Mouse (Mus musculus) liver, adult (tissue): ENCODE data around the gene Otud7a.

Experiments
- GATA4 ChIP-seq: IDR thresholded peaks from 2 replicates; pipeline ENCODE4 v1.6.1; 2014; ENCODE audit warnings: mild to moderate bottlenecking, low read length; ENCODE audit not compliant: insufficient replicate concordance

Otud7a gene

DNA sequence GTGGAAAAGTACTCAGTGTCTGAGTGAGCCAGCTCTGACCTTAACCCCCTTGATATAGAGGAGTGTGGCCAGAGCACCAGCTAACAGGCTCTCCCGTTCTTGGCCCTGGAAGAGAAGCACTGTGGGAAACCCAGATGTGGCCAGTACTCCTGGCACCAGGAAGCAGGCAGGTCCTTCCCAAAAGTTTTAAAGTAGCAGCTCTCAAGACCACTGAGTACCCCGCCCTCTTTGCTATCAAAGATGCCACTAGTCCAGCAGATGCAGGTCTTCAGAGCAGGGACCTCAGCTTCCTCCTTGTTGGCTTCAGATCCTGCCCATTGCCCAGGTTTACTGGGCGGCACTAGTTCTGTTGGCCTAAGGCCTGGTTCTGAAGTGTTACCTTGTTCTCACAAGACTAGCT is 318.0 kb downstream of the Otud7a start:
- no peak for TF ChIP-seq GATA4

DNA sequence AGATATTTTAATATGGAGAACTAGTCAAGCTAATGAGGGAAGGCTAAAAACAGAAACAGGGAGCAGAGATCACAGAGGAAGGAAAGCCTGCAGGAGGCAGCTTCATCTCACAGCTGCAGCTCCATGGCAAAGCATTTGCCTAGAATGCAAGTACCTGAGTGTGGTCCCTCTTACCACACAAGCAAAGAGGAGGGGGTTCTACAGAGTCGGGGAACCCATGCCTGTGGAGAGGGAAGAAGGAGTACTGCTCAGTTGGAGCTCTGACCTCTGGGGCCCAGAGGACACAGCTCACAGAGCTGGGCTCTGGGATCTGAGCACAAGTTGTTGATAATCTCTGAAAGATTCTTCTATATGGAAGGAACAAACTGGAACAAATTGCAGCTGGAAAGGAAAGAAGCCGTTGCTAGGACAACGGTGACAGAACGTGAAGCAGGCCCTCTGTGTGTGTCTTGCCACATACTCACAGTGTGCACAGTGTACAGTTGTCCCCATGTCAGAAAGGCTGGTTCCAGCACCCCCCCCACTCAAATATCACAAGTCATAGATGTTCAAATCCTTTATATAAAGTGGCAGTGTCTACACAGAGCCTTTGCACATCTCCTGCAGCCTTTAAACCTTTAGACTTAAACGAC is 324.0 kb downstream of the Otud7a start:
- no peak for TF ChIP-seq GATA4

DNA sequence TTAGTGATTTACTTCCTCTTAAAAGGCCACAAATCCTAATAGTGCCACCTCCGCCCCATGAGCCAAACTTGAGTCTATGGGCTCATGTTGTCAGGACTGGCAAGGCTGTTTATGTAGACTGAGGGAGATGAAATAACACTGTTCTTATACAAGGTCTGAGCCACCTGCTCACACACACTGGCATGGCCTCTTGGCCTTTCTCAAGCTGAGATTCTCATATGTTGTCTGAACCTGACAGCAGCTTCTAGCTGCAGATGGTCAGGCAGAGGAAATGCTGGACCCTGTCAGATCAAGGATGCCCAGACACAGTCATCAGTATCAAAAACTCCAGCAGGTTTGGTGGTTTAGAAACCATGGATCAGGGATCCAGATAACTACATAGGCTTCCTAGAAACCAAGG is 328.7 kb downstream of the Otud7a start:
- TF ChIP-seq GATA4 = no peak

DNA sequence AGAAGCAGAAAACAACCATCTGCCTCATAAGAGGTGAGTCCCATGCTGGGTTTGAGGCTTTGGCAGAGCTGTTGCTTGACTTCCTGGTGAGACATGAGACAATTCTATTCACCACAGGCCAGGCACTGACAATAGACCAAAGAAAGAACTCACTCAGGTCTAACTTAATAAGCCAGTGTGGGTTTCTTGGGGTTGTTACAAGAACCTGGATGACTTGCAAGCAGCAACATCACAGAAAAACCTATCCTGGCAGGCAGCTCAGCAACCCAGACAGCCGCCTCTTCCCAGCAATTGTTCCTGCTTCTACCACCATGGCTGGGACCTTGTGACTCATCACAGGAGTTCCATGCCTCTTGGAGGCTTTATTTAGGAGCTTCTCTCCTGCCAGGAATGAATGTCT is 329.7 kb downstream of the Otud7a start:
- TF ChIP-seq GATA4 = no peak

DNA sequence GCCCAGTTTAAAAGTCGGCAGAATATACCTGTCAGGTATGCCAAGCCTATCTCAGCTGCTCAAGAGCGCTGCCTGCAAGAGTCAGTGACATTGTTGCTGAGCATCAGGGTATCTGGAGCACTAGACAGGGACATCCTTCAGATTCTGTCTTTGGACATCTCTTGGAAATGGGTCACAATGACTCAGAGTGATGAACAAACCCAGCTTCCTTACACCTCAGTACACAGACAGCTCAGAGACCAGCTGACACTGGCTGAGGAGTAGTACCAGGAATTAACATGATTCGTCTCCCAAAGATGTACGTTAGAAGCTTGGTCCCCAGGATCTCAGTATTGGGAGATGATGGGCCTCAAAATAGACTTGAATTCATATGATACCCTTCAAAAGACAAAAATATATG is 332.8 kb downstream of the Otud7a start:
- TF ChIP-seq GATA4 = no peak

DNA sequence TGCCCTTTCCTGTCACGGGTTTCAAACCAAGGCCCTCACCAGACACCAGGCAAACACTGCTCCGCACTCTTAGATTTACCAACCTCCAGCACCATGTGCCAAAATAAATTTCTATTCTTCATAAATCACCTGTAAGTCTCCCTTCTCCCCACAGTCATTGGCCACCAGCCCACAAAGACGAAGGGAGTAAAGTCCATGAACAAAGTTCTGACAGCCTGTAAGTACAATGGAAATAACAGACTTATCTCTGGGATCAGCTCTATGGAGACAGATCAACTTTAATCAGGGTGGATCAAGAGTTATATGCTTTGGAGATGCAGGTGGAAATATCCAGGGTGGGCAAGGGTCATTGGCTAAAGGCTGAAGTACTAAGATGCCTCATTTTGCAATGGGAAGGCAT is 336.3 kb downstream of the Otud7a start:
- TF ChIP-seq GATA4 = no peak

DNA sequence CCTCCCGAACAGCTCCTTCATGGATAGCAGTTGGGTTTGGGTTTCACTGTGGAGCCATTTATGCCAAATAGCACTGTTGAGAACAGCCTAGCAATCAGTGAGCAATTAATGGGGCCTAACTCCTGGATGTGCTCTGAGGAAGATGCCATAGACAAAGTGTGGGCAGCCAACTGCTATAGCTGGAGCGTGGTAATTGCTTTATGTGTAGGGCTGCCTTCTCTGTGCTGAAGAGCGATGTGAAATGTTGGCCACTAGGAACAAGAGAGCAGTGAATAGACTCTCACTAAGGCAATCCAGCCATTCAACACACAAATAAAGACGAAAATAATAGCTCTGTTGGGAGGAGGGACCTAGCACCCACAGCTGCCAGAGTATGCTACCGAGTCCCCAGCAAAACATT is 345.2 kb downstream of the Otud7a start:
- TF ChIP-seq GATA4 = no peak

DNA sequence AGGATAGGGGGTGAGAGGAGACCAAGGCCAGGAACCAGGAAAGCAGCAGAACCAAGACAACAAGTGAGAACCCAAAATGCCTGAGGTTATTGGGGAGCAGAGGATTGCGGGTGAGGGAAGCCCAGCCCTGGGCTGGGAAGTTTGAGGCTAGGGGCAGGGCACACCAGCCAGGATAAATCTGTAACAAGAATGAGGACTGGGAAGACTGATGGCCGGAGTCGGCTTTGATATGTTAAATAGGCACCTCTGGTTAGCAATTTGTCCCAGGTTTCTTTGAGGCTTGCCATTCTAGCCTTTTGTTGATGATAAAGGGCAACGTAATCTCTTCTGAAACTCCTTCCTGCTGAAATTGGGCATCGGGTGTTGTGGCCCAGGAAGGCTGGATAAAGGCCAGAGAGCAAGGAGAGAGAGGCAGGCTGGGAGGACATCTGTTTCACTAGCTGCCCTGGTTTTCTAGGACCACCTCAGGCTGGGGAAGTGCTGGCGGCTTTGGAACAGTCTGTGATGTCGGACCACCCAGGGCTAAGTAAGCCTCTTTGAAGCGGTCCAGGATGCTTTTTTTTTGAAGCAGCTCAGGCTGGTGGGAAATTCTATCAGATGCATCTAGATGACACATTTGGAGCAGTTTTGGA is 351.6 kb downstream of the Otud7a start:
- no peak for TF ChIP-seq GATA4

DNA sequence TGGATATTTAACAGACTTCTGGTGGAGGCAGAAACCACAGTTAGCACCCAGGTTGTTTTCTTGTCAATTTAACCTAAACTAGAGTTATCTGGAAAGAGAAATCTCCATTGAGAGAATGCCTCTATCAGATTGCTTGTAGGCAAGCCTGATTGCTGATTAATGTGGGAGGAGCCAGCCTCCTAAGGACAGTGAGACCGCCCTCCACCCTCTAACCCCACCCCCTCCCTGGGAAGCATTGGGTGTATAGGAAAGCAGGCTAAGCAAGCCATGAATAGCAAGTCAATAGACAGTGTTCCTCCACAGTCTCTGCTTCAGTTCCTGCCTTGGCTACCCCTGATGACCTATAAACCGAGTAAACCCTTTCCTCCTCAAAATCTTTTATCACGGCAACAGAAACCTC is 353.9 kb downstream of the Otud7a start:
- no peak for TF ChIP-seq GATA4

DNA sequence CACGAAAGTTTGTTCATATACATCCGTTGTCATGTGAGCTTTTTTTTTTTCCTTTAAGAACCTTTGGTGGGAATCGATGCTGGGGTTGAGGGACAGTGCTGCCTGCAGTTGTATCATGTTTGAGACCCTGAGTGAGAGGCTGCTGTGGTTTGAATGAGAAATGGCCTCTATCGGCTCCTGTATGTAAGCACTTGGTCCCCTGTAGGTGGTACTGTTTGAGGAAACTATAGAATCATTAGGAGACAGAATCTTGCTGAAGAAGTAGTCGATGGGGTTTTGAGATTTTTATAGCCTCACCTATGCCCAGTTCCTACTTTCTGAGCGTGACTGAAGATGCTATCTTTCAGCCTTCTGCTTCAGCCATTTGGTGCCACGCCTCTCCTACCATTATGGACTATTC is 354.8 kb downstream of the Otud7a start:
- TF ChIP-seq GATA4 = no peak

DNA sequence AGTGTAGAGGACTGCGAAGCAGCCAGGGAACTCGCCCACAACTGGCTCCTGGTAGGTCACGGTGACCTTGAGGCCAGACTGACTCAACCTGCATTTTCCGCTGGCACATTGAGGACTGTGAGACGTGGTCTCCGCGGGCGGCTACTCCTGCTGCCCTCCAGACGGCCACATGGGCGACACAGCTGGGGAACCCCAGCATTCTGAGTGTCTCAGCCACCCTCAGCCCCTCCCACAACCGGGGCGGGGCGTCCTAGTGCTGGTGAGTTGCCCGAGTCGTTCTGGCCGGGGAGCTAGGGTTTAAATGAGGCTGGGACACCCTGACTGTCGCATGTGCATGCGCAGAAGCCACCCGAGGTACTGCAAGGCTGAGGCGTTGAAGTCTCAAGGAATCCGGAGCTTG is 358.2 kb downstream of the Otud7a start:
- no peak for TF ChIP-seq GATA4
